Mouse (Mus musculus) liver, embryonic 14.5 days (tissue): Measurements from ENCODE around the gene Nectin2. TPM values are rescaled to one million over a fixed set of nuclear protein-coding genes. Genes with fewer than 3 reads are reported as not detected.

Experiments
- ATAC-seq: fragments of 200-750 bp; cut with Nextera tagmentation; 2 replicates; pipeline ENCODE4 v1.8.0; 2017; ENCODE audit warnings: moderate number of reproducible peaks, mild to moderate bottlenecking, moderate library complexity; ENCODE audit not compliant: insufficient read depth
- DNase-seq, 3 experiments: peaks; one replicate each; pipeline ENCODE4 v3.0.0-alpha.2; 2012 to 2013; ENCODE audit warnings: low read depth in 3 of 3, low spot score in 3 of 3
- H3K27ac ChIP-seq: fragments of 300-500 bp; sonication (generic); 2 replicates; pipeline ENCODE4 v1.5.1; 2014; ENCODE audit warnings: moderate library complexity, mild to moderate bottlenecking, control low read depth, inconsistent platforms
- H3K27me3 ChIP-seq: fragments of 300-500 bp; sonication (generic); 2 replicates; pipeline ENCODE4 v1.6.1; 2014; ENCODE audit warnings: mild to moderate bottlenecking, low read length, moderate library complexity; ENCODE audit not compliant: control insufficient read depth, insufficient read depth
- H3K36me3 ChIP-seq: fragments of 300-500 bp; sonication (generic); replicated peaks from 2 replicates; pipeline ENCODE4 v1.6.1; 2014; ENCODE audit warnings: low read depth; ENCODE audit not compliant: control insufficient read depth, insufficient read depth
- H3K4me1 ChIP-seq, 2 experiments: fragments of 200-500 bp in 1 of 2; fragments of 300-500 bp in 1 of 2; sonication (generic) in 1 of 2; replicated peaks; 2 replicates each; pipeline ENCODE4 v1.6.1; 2012 to 2014; ENCODE audit warnings: antibody characterized with exemption in 1 of 2, inconsistent platforms in 1 of 2, low read length in 1 of 2; ENCODE audit not compliant: control insufficient read depth in 2 of 2, insufficient read depth in 2 of 2
- H3K4me2 ChIP-seq: fragments of 300-500 bp; sonication (generic); 2 replicates; pipeline ENCODE4 v1.6.1; 2014; ENCODE audit warnings: low read depth, mild to moderate bottlenecking, control low read depth, moderate library complexity
- H3K4me3 ChIP-seq, 2 experiments: fragments of 200-500 bp in 1 of 2; fragments of 300-500 bp in 1 of 2; sonication (generic) in 1 of 2; 2 replicates each; pipeline ENCODE4 v1.5.1; 2012 to 2014; ENCODE audit warnings: low read depth in 2 of 2, low read length in 2 of 2, mild to moderate bottlenecking in 2 of 2, control low read depth in 1 of 2, inconsistent platforms in 1 of 2, moderate library complexity in 1 of 2; ENCODE audit not compliant: insufficient read depth in 1 of 2
- H3K9ac ChIP-seq: fragments of 300-500 bp; sonication (generic); replicated peaks from 2 replicates; pipeline ENCODE4 v1.6.1; 2014; ENCODE audit warnings: mild to moderate bottlenecking, control low read depth, moderate library complexity
- H3K9me3 ChIP-seq: fragments of 300-500 bp; sonication (generic); 2 replicates; pipeline ENCODE4 v1.6.1; 2016; ENCODE audit warnings: low read length, mixed read lengths; ENCODE audit not compliant: control insufficient read depth
- CTCF ChIP-seq: IDR thresholded peaks from 2 replicates; pipeline ENCODE4 v1.5.1; 2016; ENCODE audit warnings: antibody characterized with exemption, low read depth, control low read depth
- EP300 ChIP-seq: IDR thresholded peaks from 2 replicates; pipeline ENCODE4 v1.6.1; 2016; ENCODE audit warnings: antibody characterized with exemption, low read depth
- WGBS: fragments of 180-500 bp; shearing (Covaris S2); extraction: QIAGEN DNeasy Blood & Tissue Kit; methylation state at CpG from one replicate; pipeline ENCODE4 v1.1.7; 2014; ENCODE audit not compliant: insufficient replicate concordance; 5-methylcytosine and 5-hydroxymethylcytosine counted together
- polyA plus RNA-seq, 2 experiments: library from polyadenylated mRNA; depleted of rRNA in 1 of 2; stranded (reverse) in 1 of 2; unstranded in 1 of 2; fragments of >200 nt; fragmentation: Nextera tagmentation in 1 of 2; extraction: Ambion mirVana in 1 of 2; gene quantifications; 2 replicates each; pipeline versions ENCODE4 v1.2.1 to v1.2.3; 2012 to 2014

The Nectin2 gene
- polyA plus RNA-seq, 2 experiments = 7.8 to 10.2 TPM

DNA sequence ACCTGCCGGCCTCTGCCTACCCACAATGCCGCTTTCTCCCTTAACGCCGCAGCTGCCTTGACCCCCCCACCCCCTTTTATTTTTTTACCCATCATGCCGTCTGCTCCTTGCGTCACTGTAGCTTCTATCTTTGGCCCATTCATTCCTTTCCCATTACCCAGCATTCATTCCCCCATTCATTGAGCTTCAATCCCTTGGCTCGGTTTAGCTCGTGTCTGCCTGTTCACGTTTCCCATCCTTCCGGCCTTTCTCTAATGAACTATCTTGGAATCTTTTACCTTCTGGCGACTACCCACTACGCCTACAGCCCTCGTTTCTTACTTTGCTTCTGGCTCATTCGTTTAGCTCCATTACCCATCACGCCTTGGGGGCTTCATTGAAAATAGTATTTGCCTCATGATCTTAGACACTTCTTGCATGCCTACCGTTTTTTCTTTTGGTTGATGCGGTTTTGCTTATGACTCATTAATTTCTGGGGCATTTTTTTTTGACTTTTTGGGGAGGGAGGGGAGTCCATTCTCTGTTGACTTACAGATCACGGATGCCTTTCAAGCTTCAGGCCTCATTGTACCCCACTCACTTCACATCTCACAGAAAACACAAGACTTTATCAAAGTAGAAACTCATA lies 34.1 kb downstream of the Nectin2 start:
- H3K4me2 ChIP-seq = peak overlapping the region; percentile 91
- H3K27me3 ChIP-seq = no peaks in the 10 kb centered on the region
- peaks cover 14% of the 10 kb centered on the region in 2 experiments for H3K4me1 ChIP-seq
- ATAC-seq (no peak), DNase-seq (no peak)
- WGBS = 5% methylated on average over 18 of the region's 18 CpGs
- H3K9ac ChIP-seq = peak overlapping the region; percentile 73
- H3K27ac ChIP-seq = peak overlapping the region; percentile 74
- TF ChIP-seq EP300 (peak; percentile 9; the same call in 1 of the 2 replicates), CTCF (no peak)
- H3K36me3 ChIP-seq = peaks cover 19% of the 10 kb centered on the region
- no peaks in the 10 kb centered on the region for H3K9me3 ChIP-seq
- peak overlapping the region; percentile 46 to 61 for H3K4me3 ChIP-seq

DNA sequence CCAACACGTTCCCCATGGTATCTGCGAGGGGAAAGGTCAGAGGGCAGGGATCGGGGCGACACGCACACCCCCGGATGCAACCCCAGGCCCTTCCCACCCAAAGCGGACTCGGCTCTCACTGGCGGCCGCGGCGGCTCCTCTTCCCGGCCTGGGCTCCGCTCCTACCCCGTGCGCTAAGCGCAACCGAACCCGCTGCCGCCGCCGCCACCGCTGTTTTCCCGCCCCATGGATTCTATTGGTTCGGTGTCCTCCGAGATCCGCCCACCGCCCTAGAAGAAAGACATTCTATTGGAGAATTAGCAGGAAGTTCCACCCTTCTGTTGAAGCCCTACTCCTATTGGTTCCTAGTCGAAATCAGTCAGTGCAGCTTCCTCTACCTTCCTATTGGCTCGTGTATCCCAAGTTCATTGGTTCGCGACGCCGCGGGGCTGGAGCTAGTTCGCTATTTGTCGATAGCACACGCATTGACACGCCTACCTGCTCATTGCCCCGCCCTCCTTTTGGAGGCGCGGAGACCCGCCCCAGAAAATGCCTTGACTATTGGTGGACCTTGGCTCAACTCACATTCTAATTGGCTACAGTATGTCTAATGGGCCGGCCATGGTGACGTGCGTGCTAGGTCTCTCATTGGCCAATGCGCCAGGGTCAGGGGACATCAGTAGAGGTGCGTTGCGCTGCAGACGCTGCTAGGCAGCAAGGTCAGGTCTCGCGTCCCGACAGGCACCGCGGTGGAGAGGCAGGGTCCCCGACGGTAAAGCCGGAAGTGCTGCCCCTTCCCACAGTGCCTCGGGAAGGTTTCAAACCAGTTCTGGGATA lies 34.8 kb downstream of the Nectin2 start, which contains the start of gene Tomm40:
Gene Tomm40, minus strand, starts transcription at position 200 of the 816 bp plus-strand sequence.
- peak within 1 kb of the TSS; percentile 91 to 99 for H3K4me3 ChIP-seq
- ATAC-seq (peak; percentile 97), DNase-seq (peak; percentile 100)
- no peaks in the 10 kb centered on the region for H3K27me3 ChIP-seq
- H3K27ac ChIP-seq = peak within 1 kb of the TSS; percentile 74
- peaks cover 21% of the 10 kb centered on the region for H3K36me3 ChIP-seq
- WGBS = under 1% methylated on average over 48 of the region's 59 CpGs
- H3K9ac ChIP-seq = peak within 1 kb of the TSS; percentile 94
- H3K4me2 ChIP-seq = peak within 1 kb of the TSS; percentile 98
- no peak; the same call in 1 of the 2 replicates for TF ChIP-seq EP300
- no peak for TF ChIP-seq CTCF
- no peaks in the 10 kb centered on the region for H3K9me3 ChIP-seq
- H3K4me1 ChIP-seq = peaks cover 14% of the 10 kb centered on the region in 2 experiments

DNA sequence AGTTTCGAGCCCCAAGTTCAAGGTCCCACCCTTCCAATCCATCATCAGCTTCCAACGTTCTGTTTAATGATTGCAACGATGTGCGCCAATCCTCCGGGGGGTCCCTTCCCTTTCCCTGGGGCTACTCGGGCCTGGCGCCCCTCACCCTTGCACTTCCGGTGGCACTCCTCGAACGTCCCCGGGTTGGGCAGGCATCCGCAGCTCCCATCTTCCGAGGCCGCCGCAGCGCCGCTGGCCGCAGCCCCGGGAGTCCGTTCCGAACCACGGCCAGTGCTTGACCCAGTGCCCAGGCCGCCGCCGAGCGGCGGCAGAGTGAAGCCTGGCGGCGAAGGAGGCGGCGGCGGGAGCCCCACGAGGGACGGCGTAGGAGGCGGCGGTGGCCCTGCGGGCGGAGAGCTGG lies 35.4 kb downstream of the Nectin2 start:
- H3K4me1 ChIP-seq = peaks cover 14% of the 10 kb centered on the region in 2 experiments
- peaks cover 25% of the 10 kb centered on the region for H3K36me3 ChIP-seq

DNA sequence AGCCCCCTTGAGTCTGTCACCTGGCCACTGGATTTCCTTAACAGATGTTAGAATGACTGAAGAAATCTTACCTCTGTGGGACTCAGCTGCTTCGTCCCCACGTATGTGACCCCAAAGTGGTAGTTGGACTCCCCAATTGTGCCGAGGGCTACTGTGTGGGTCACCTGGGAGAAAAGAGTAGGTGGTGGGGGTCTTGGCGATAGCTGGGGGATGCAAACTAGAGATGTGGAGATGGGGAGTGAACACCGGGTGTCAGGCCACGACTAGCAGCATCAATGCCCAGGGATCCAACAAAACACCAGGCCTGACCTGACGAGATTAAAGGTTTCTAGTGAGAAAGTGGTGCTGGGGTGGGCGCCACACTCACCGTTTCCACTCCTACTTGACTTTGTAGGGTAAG lies 36.7 kb downstream of the Nectin2 start:
- no peak for ATAC-seq
- no peak overlapping the region; the same call in 1 of the 2 replicates for H3K4me2 ChIP-seq

More for the DNA sequence above, 35.4 kb downstream of the Nectin2 start:
- Histone ChIP-seq H3K27me3 (no peaks in the 10 kb centered on the region), H3K27ac (peak overlapping the region; percentile 31), H3K4me2 (peak overlapping the region; percentile 98), H3K9ac (peak overlapping the region; percentile 94), H3K9me3 (no peaks in the 10 kb centered on the region), H3K4me3 (peak overlapping the region; percentile 91 to 99)
- TF ChIP-seq EP300 = no peak
- no peak for TF ChIP-seq CTCF
- under 1% methylated on average over 39 of the region's 39 CpGs for WGBS
- no peak for ATAC-seq
- no peak for DNase-seq

DNA sequence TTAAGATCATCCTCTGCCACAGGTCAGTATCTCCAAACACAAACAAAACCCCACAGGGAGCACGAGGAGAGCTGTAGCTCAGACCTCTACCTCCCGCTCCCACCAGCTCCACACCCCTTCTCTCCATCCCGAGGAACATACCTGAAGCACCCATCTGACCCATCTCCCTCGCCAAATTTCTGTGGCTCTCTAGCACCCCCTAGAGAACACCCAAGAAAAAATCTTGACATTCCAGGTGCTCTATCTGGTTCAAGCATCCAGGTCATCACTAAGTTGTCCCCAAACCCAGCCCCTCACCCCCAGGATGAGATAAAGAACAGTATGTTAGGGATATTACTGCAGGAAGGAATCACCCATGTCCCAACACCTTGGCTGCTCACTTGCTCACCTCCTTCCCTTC lies 37.1 kb downstream of the Nectin2 start:
- peaks cover 14% of the 10 kb centered on the region in 2 experiments for H3K4me1 ChIP-seq
- H3K4me2 ChIP-seq = no peak overlapping the region
- no peak overlapping the region for H3K27ac ChIP-seq
- no peak overlapping the region for H3K9ac ChIP-seq
- DNase-seq = no peak
- TF ChIP-seq EP300 (no peak), CTCF (peak; percentile 65)
- WGBS = 44% methylated on average over 4 of the region's 4 CpGs
- H3K36me3 ChIP-seq = peaks cover 38% of the 10 kb centered on the region
- no peaks in the 10 kb centered on the region for H3K9me3 ChIP-seq
- no peak overlapping the region for H3K4me3 ChIP-seq
- ATAC-seq = no peak
- H3K27me3 ChIP-seq = no peaks in the 10 kb centered on the region

More for the DNA sequence above, 36.7 kb downstream of the Nectin2 start:
- no peak for DNase-seq
- TF ChIP-seq CTCF (no peak), EP300 (no peak)
- H3K27ac ChIP-seq = no peak overlapping the region
- H3K9me3 ChIP-seq = no peaks in the 10 kb centered on the region
- no peak overlapping the region for H3K9ac ChIP-seq
- no peaks in the 10 kb centered on the region for H3K27me3 ChIP-seq
- peaks cover 35% of the 10 kb centered on the region for H3K36me3 ChIP-seq
- H3K4me1 ChIP-seq = peaks cover 14% of the 10 kb centered on the region in 2 experiments
- H3K4me3 ChIP-seq = no peak overlapping the region; a peak in 1 of 4 replicates
- 74% methylated on average over 9 of the region's 9 CpGs for WGBS
